In genomic region chr6:56917578-56918368, GRCm38 (mm10) we compare ENCODE assay signal across 13 mouse cellular contexts. TPM values are rescaled to one million over a fixed set of nuclear protein-coding genes. Genes with fewer than 3 reads are reported as not detected.
DNase-seq lines count a peak whose midpoint lies in the region; ATAC-seq lines count a peak whose summit lies in the region.
"Had no signal": no experiment of that assay in that cellular context is flagged by ENCODE, and none has a peak within 500 bp of the region (broad histone marks: within the 10 kb centered on the region; RNA-seq: fewer than 3 reads in every experiment).

No protein-coding gene starts in this region.

- H3K4me2 ChIP-seq in liver, embryonic 12.5 days: peak overlapping the region; percentile 89
- H3K4me2 ChIP-seq: forebrain, embryonic 15.5 days; hindbrain, embryonic 14.5 days; midbrain, embryonic 12.5 days had no signal

- peak overlapping the region; percentile 74 for H3K9ac ChIP-seq in liver, embryonic 12.5 days
- H3K9ac ChIP-seq: forebrain, embryonic 15.5 days; hindbrain, embryonic 14.5 days; midbrain, embryonic 12.5 days had no signal

- DNase-seq in adrenal gland, postnatal 14 days: peak; percentile 23
- DNase-seq in adrenal gland, postnatal 25 days: no peak
- peak; percentile 30 for DNase-seq in ovary, postnatal 36 days (ENCODE audit: low spot score)
- DNase-seq in ovary, postnatal 14 days (ENCODE audit: low spot score): no peak
- peak; percentile 78 for DNase-seq in testis, postnatal 14 days (ENCODE audit: low spot score)
- DNase-seq in right cerebral cortex, postnatal 14 days: no peak
- no peak for DNase-seq in cerebellum, adult 18-20 months
- DNase-seq: cerebellum, postnatal 25 days had no signal

- WGBS in liver, embryonic 12.5 days (ENCODE audit: insufficient replicate concordance): 21% methylated on average over 12 of the region's 12 CpGs

- H3K27ac ChIP-seq in liver, embryonic 12.5 days: peak overlapping the region; percentile 99
- H3K27ac ChIP-seq: forebrain, embryonic 15.5 days; hindbrain, embryonic 14.5 days; midbrain, embryonic 12.5 days had no signal

- H3K4me3 ChIP-seq in liver, embryonic 12.5 days: peak overlapping the region; percentile 90
- H3K4me3 ChIP-seq: forebrain, embryonic 15.5 days; midbrain, embryonic 12.5 days had no signal

- peak; percentile 78 for ATAC-seq in liver, embryonic 12.5 days
- ATAC-seq: forebrain, embryonic 15.5 days had no signal

- H3K4me1 ChIP-seq in liver, embryonic 12.5 days: peaks cover 94% of the 10 kb centered on the region

- 0 out of 2 replicates have a peak, but pooled peaks cover 3% of the 10 kb centered on the region for H3K9me3 ChIP-seq in liver, embryonic 12.5 days (replicated peaks)
- H3K9me3 ChIP-seq: forebrain, embryonic 15.5 days; midbrain, embryonic 12.5 days had no signal

- H3K36me3 ChIP-seq in liver, embryonic 12.5 days: peaks cover 14% of the 10 kb centered on the region
- H3K36me3 ChIP-seq: forebrain, embryonic 15.5 days; midbrain, embryonic 12.5 days had no signal

- H3K27me3 ChIP-seq in liver, embryonic 12.5 days (replicated peaks): no peaks in the 10 kb centered on the region
- H3K27me3 ChIP-seq: forebrain, embryonic 15.5 days; midbrain, embryonic 12.5 days had no signal

RNA-seq across cellular contexts. Expression of gene Nt5c3, which starts 6.0 kb away (rescaled TPM):
- total RNA-seq in adrenal gland, postnatal 14 days (2021): 24.9 and 25.9 TPM in 2 replicates
- total RNA-seq in adrenal gland, postnatal 25 days (2021): 20.6 and 23.0 TPM in 2 replicates
- 216 and 218 TPM in 2 replicates for polyA plus RNA-seq in liver, embryonic 12.5 days (2016; fragmentation: Nextera tagmentation; extraction: Ambion mirVana)

RNA-seq across cellular contexts. Expression of gene Vmn1r4, which starts 6.0 kb away (rescaled TPM):
- total RNA-seq in adrenal gland, postnatal 14 days (2021): 0.26 and 0.41 TPM in 2 replicates
- 0.62 and 0.76 TPM in 2 replicates for total RNA-seq in adrenal gland, postnatal 25 days (2021)
- 0.13 and 0.29 TPM in 2 replicates for polyA plus RNA-seq in liver, embryonic 12.5 days (2016; fragmentation: Nextera tagmentation; extraction: Ambion mirVana)

RNA-seq across cellular contexts. Expression of gene Vmn1r5, which starts 52.3 kb away (rescaled TPM):
- total RNA-seq in adrenal gland, postnatal 14 days (2021): not detected in 2 replicates
- not detected in 2 replicates for total RNA-seq in adrenal gland, postnatal 25 days (2021)
- not detected in 2 replicates for polyA plus RNA-seq in liver, embryonic 12.5 days (2016; fragmentation: Nextera tagmentation; extraction: Ambion mirVana)
- total RNA-seq: layer of hippocampus, postnatal 14 days had no signal
- polyA plus RNA-seq: forebrain, embryonic 15.5 days; hindbrain, embryonic 14.5 days; midbrain, embryonic 12.5 days had no signal

Comparison
In these comparisons a context has a peak if more than half of its experiments do, and no peak if none do; other contexts are left out.
1. DNase-seq: peak in adrenal gland, postnatal 14 days (single experiment), ovary, postnatal 36 days (single experiment) and testis, postnatal 14 days (single experiment); none in adrenal gland, postnatal 25 days (single experiment), ovary, postnatal 14 days (single experiment), right cerebral cortex, postnatal 14 days (single experiment) and cerebellum, adult 18-20 months (0 of 2).